Mouse (Mus musculus): Measurements from ENCODE around the gene Chodl.
A peak's percentile ranks its signal among the peaks of the same experiment; 100 is the strongest.

Chodl gene

GRCm38 (mm10) chr16:78930382-78931286 is at the start of gene Chodl:
Gene Chodl (plus strand): TSS chr16:78930948.
- peak; percentile 50 for DNase-seq

DNA sequence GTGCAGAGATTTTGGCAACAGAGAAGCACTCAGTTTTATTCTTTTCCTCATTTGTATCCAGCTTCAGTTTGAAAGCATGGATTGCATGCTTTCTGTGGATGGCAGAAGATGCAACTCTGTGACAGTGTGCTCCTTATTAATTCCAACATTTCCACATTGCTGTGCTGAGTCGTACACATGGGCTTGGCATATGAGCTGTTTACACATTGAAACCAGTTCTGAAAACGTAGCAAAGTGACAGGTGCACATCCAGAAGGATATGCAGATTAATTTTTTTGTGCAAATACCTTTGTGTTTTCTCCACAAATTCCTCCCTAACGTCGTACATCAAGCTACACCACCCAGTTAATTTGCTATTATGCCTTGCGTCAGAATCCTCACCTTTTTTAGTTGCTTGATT is 8.1 kb upstream of the Chodl start:
- no peak for DNase-seq

GRCm38 (mm10) chr16:78931287-78932025 is 708 bp downstream of the Chodl start:
- DNase-seq = peak; percentile 0

- DNase-seq = no peak
Measured at GRCm38 (mm10) chr16:78934298-78934697, 3.5 kb downstream of the Chodl start.

- DNase-seq = no peak
Measured at GRCm38 (mm10) chr16:78937755-78938154, 7.0 kb downstream of the Chodl start.

DNA sequence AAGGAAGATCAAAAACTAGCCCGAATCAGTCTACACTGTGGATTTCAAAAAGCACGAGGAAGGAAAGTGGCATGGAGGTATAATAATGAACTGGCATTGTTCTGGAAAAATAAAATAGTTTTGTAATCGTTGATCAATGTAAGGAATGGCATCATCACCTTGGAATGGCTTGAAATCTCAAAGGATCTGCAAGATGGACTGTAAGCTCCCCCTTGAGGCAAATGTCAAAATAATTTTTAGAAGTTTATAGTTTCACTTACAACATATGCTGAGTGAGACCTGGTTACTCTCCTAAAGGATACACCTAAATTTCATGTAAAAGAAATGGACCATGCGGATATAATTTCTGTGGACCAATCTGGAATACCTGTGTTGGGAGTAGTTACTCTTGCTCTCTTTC is 19.6 kb downstream of the Chodl start:
- no peak for DNase-seq

- DNase-seq = no peak
Measured at GRCm38 (mm10) chr16:78957434-78957833, 26.7 kb downstream of the Chodl start.

- peak; percentile 1 for DNase-seq
Measured at GRCm38 (mm10) chr16:78969091-78969731, 38.5 kb downstream of the Chodl start.

- no peak for DNase-seq
Measured at GRCm38 (mm10) chr16:78974099-78974498, 43.4 kb downstream of the Chodl start.

GRCm38 (mm10) chr16:78976384-78976783 is 45.6 kb downstream of the Chodl start:
- DNase-seq = no peak
